ENCODE assay signal across 12 mouse cellular contexts in genomic region chr10:92652399-92652920, GRCm38 (mm10).
DNase-seq lines count a peak whose midpoint lies in the region; ATAC-seq and TF ChIP-seq lines count a peak whose summit lies in the region.
"Had no signal": no experiment of that assay in that cellular context is flagged by ENCODE, and none has a peak within 500 bp of the region (broad histone marks: within the 10 kb centered on the region; RNA-seq: fewer than 3 reads in every experiment).

No protein-coding gene starts in this region.

- no peak for DNase-seq in MEL (ENCODE audit: low read depth, low spot score)
- DNase-seq in embryonic facial prominence, embryonic 14.5 days (ENCODE audit: low spot score), result peak; percentile 35
- no peak for DNase-seq in lung, adult 2 months
- DNase-seq in lung, postnatal 14 days, result no peak
- DNase-seq: heart, adult 11 months; thymus, postnatal 25 days had no signal

- no peak overlapping the region for H3K9ac ChIP-seq in intestine, postnatal 0 days (ENCODE audit: low read depth, low read length)
- no peak overlapping the region for H3K9ac ChIP-seq in intestine, embryonic 16.5 days (ENCODE audit: low read depth, low read length)
- no peak overlapping the region for H3K9ac ChIP-seq in MEL (ENCODE audit: control insufficient read depth, low read depth, low read length, poor library complexity, severe bottlenecking)
- no peak overlapping the region for H3K9ac ChIP-seq in embryonic facial prominence, embryonic 14.5 days (ENCODE audit: low read depth, low read length)
- H3K9ac ChIP-seq in midbrain, embryonic 15.5 days, result no peak overlapping the region
- H3K9ac ChIP-seq: neural tube, embryonic 12.5 days had no signal

- no peaks in the 10 kb centered on the region for H3K4me1 ChIP-seq in intestine, postnatal 0 days (replicated peaks; ENCODE audit: control insufficient read depth, insufficient read depth, low read length)
- H3K4me1 ChIP-seq in intestine, embryonic 16.5 days (ENCODE audit: control insufficient read depth, insufficient read depth, low read length), result no peaks in the 10 kb centered on the region
- no peaks in the 10 kb centered on the region for H3K4me1 ChIP-seq in MEL (ENCODE audit: control insufficient read depth in 1 of 2, insufficient read depth in 2 of 2, low read length in 2 of 2)
- no peaks in the 10 kb centered on the region for H3K4me1 ChIP-seq in embryonic facial prominence, embryonic 14.5 days (ENCODE audit: control insufficient read depth, insufficient read depth, low read length)
- peaks cover 22% of the 10 kb centered on the region for H3K4me1 ChIP-seq in midbrain, embryonic 15.5 days
- H3K4me1 ChIP-seq in lung, adult 2 months (ENCODE audit: control insufficient read depth, insufficient read depth, low read length), result no peaks in the 10 kb centered on the region
- H3K4me1 ChIP-seq: neural tube, embryonic 12.5 days had no signal

- no peak overlapping the region for H3K27ac ChIP-seq in intestine, postnatal 0 days (ENCODE audit: low read depth, low read length)
- no peak overlapping the region for H3K27ac ChIP-seq in intestine, embryonic 16.5 days (ENCODE audit: low read length)
- no peak overlapping the region for H3K27ac ChIP-seq in MEL (ENCODE audit: control insufficient read depth, low read depth, low read length)
- no peak overlapping the region for H3K27ac ChIP-seq in embryonic facial prominence, embryonic 14.5 days (replicated peaks; ENCODE audit: low read depth, low read length)
- H3K27ac ChIP-seq in midbrain, embryonic 15.5 days, result peak overlapping the region; percentile 55
- H3K27ac ChIP-seq: neural tube, embryonic 12.5 days had no signal

- ATAC-seq in intestine, postnatal 0 days, result no peak
- no peak for ATAC-seq in intestine, embryonic 16.5 days
- ATAC-seq in embryonic facial prominence, embryonic 14.5 days (ENCODE audit: low read depth), result no peak
- no peak for ATAC-seq in midbrain, embryonic 15.5 days (replicated peaks)
- ATAC-seq in CD4-positive, CD25-positive, alpha-beta regulatory T cell, adult 4 months, result no peak

- no peaks in the 10 kb centered on the region for H3K27me3 ChIP-seq in intestine, postnatal 0 days (replicated peaks; ENCODE audit: control insufficient read depth, insufficient read depth, low read length)
- no peaks in the 10 kb centered on the region for H3K27me3 ChIP-seq in intestine, embryonic 16.5 days (replicated peaks; ENCODE audit: control insufficient read depth, insufficient read depth, low read length)
- no peaks in the 10 kb centered on the region for H3K27me3 ChIP-seq in MEL (ENCODE audit: control insufficient read depth in 1 of 2, insufficient read depth in 2 of 2, low read length in 2 of 2)
- no peaks in the 10 kb centered on the region for H3K27me3 ChIP-seq in embryonic facial prominence, embryonic 14.5 days (replicated peaks; ENCODE audit: control insufficient read depth, insufficient read depth, low read length)
- 0 out of 2 replicates have a peak, but pooled peaks cover 3% of the 10 kb centered on the region for H3K27me3 ChIP-seq in midbrain, embryonic 15.5 days (replicated peaks)
- H3K27me3 ChIP-seq: neural tube, embryonic 12.5 days had no signal

- H3K9me3 ChIP-seq in intestine, postnatal 0 days (ENCODE audit: control insufficient read depth), result no peaks in the 10 kb centered on the region
- H3K9me3 ChIP-seq in intestine, embryonic 16.5 days (ENCODE audit: control insufficient read depth, low read length), result no peaks in the 10 kb centered on the region
- no peaks in the 10 kb centered on the region for H3K9me3 ChIP-seq in MEL (replicated peaks; ENCODE audit: insufficient read depth, low read length)
- no peaks in the 10 kb centered on the region for H3K9me3 ChIP-seq in embryonic facial prominence, embryonic 14.5 days (ENCODE audit: control insufficient read depth, low read length)
- H3K9me3 ChIP-seq in midbrain, embryonic 15.5 days, result no peaks in the 10 kb centered on the region
- H3K9me3 ChIP-seq: G1E; neural tube, embryonic 12.5 days had no signal

- 35% methylated on average over 3 of the region's 3 CpGs for WGBS in intestine, postnatal 0 days
- 38% methylated on average over 3 of the region's 3 CpGs for WGBS in intestine, embryonic 16.5 days
- WGBS in embryonic facial prominence, embryonic 14.5 days, result 30% methylated on average over 3 of the region's 3 CpGs
- 14% methylated on average over 3 of the region's 3 CpGs for WGBS in midbrain, embryonic 15.5 days
- WGBS in lung, adult 2 months, result 34% methylated on average over 3 of the region's 3 CpGs

- no peak for TF ChIP-seq EP300 in MEL (IDR thresholded peaks at IDR 0.05; ENCODE audit: low read depth in 1 of 2, low read length in 2 of 2)

- no peaks in the 10 kb centered on the region for H3K79me2 ChIP-seq in MEL (ENCODE audit: control insufficient read depth, insufficient read depth, low read length, poor library complexity)

- no peak for TF ChIP-seq POLR2A in MEL (IDR thresholded peaks at IDR 0.05; ENCODE audit: control insufficient read depth in 1 of 2, insufficient read depth in 1 of 2, low read depth in 1 of 2, low read length in 2 of 2, poor library complexity in 1 of 2)
- no peak for TF ChIP-seq POLR2A in lung, adult 2 months (IDR thresholded peaks at IDR 0.05; ENCODE audit: borderline replicate concordance, extremely low read depth, low read depth, low read length)

- peak; percentile 54 for TF ChIP-seq RAD21 in MEL (IDR thresholded peaks at IDR 0.05; ENCODE audit: low read depth, low read length)

- no peak overlapping the region for H3K4me2 ChIP-seq in intestine, postnatal 0 days (replicated peaks; ENCODE audit: low read depth)
- no peak overlapping the region for H3K4me2 ChIP-seq in intestine, embryonic 16.5 days (ENCODE audit: low read depth, low read length)
- no peak overlapping the region for H3K4me2 ChIP-seq in embryonic facial prominence, embryonic 14.5 days (ENCODE audit: low read depth, low read length)
- no peak overlapping the region for H3K4me2 ChIP-seq in midbrain, embryonic 15.5 days
- H3K4me2 ChIP-seq: neural tube, embryonic 12.5 days had no signal

- no peaks in the 10 kb centered on the region for H3K36me3 ChIP-seq in intestine, postnatal 0 days (ENCODE audit: control insufficient read depth, insufficient read depth)
- no peaks in the 10 kb centered on the region for H3K36me3 ChIP-seq in intestine, embryonic 16.5 days (ENCODE audit: control insufficient read depth, insufficient read depth, low read length)
- no peaks in the 10 kb centered on the region for H3K36me3 ChIP-seq in MEL (ENCODE audit: control insufficient read depth in 1 of 2, insufficient read depth in 2 of 2, low read length in 2 of 2)
- H3K36me3 ChIP-seq in embryonic facial prominence, embryonic 14.5 days (ENCODE audit: control insufficient read depth, insufficient read depth, low read length), result no peaks in the 10 kb centered on the region
- H3K36me3 ChIP-seq in midbrain, embryonic 15.5 days (replicated peaks), result no peaks in the 10 kb centered on the region
- H3K36me3 ChIP-seq: G1E; neural tube, embryonic 12.5 days had no signal

- TF ChIP-seq CTCF in intestine, postnatal 0 days (IDR thresholded peaks at IDR 0.05; ENCODE audit: low read depth), result peak; percentile 49
- TF ChIP-seq CTCF in MEL (IDR thresholded peaks at IDR 0.05 in 2 of 3, conservative IDR thresholded peaks at IDR 0.05 in 1 of 3; ENCODE audit: control insufficient read depth in 1 of 3, insufficient read depth in 1 of 3, low read depth in 2 of 3, low read length in 3 of 3, poor library complexity in 1 of 3, severe bottlenecking in 1 of 3), result peak in 1 of 3 experiments; percentile 29; a peak in 1 of 6 replicates
- TF ChIP-seq CTCF in lung, adult 2 months (IDR thresholded peaks at IDR 0.05; ENCODE audit: insufficient read depth, low read length), result no peak

- no peak overlapping the region for H3K4me3 ChIP-seq in intestine, postnatal 0 days (ENCODE audit: low read depth, low read length)
- H3K4me3 ChIP-seq in intestine, embryonic 16.5 days (ENCODE audit: low read length), result no peak overlapping the region
- H3K4me3 ChIP-seq in MEL (ENCODE audit: control insufficient read depth in 1 of 2, insufficient read depth in 1 of 2, low read depth in 2 of 2, low read length in 2 of 2), result no peak overlapping the region
- no peak overlapping the region for H3K4me3 ChIP-seq in embryonic facial prominence, embryonic 14.5 days (ENCODE audit: low read depth, low read length)
- H3K4me3 ChIP-seq in midbrain, embryonic 15.5 days, result no peak overlapping the region
- H3K4me3 ChIP-seq in lung, adult 2 months (replicated peaks; ENCODE audit: extremely low read depth, low read depth, low read length), result no peak overlapping the region
- H3K4me3 ChIP-seq: neural tube, embryonic 12.5 days had no signal

TF ChIP-seq in MEL, 35 proteins besides CTCF, POLR2A, EP300 and RAD21:
- TF ChIP-seq SMC3 (IDR thresholded peaks at IDR 0.05; ENCODE audit: low read depth, low read length) (peak; percentile 54), ZNF384 (IDR thresholded peaks at IDR 0.05; ENCODE audit: low read depth, low read length) (peak; percentile 76), ZC3H11A (IDR thresholded peaks at IDR 0.05; ENCODE audit: low read depth, low read length) (peak; percentile 19; the same call in 1 of the 2 replicates), MYC (IDR thresholded peaks at IDR 0.05; ENCODE audit: low read depth, low read length) (no peak), ETS1 (IDR thresholded peaks at IDR 0.05; ENCODE audit: low read depth, low read length) (no peak)
